13 mouse cellular contexts compared by ENCODE assay signal in the genomic region with DNA sequence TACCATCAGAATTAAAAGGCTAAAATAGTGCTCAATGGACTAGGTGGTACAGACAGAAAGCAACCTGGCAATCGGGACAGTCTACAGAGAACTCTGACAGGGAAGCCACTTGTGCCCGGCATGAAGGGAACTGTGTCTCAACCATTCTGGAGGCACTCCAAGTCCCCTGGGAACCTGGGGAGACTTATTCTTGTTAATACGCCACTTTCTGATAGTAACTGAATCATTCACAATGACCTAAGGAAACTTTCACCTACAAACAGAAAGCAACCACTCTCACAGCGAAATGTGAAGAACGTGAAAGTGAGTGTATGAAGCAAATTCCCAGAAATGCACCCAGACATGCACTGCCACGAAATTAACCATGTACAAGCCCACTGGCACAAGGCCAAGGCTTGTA.
A peak's percentile ranks its signal among the peaks of the same experiment; 100 is the strongest.
DNase-seq lines count a peak whose midpoint lies in the region.
"Had no signal": no experiment of that assay in that cellular context is flagged by ENCODE, and none has a peak within 500 bp of the region (broad histone marks: within the 10 kb centered on the region; RNA-seq: fewer than 3 reads in every experiment).

No protein-coding gene starts in this region.

- intact Hi-C loops in left cerebral cortex, postnatal 4 days (cut with DNase I) = no loop called here
- intact Hi-C loops in left cerebral cortex, postnatal 25 days (cut with DNase I) = no loop called here

- peak overlapping the region; percentile 19; the same call in 1 of the 2 replicates for H3K27ac ChIP-seq in brown adipose tissue, adult 24 weeks (replicated peaks; ENCODE audit: low read depth, low read length)
- H3K27ac ChIP-seq: lung, embryonic 15.5 days; midbrain, embryonic 12.5 days had no signal

- peaks cover 8% of the 10 kb centered on the region for H3K4me1 ChIP-seq in brown adipose tissue, adult 24 weeks (ENCODE audit: control insufficient read depth, insufficient read depth, insufficient read length, low read length)
- H3K4me1 ChIP-seq: lung, embryonic 15.5 days; midbrain, embryonic 12.5 days had no signal

- DNase-seq in adrenal gland, adult 2 months = peak; percentile 60
- no peak for DNase-seq in adrenal gland, postnatal 4 days (ENCODE audit: low spot score in 2 of 2)
- peak; percentile 13 for DNase-seq in left cerebral cortex, postnatal 4 days
- no peak for DNase-seq in left cerebral cortex, postnatal 25 days (ENCODE audit: low spot score in 2 of 2)
- peak; percentile 66 for DNase-seq in lung, postnatal 25 days (ENCODE audit: low spot score)
- DNase-seq in urinary bladder, postnatal 25 days (ENCODE audit: low spot score) = no peak
- DNase-seq in thymus, postnatal 10 days (ENCODE audit: low spot score in 2 of 2) = no peak
- DNase-seq: forebrain, postnatal 0 days; kidney, adult 9 months; right cerebral cortex, postnatal 4 days had no signal

- no peak overlapping the region for H3K4me3 ChIP-seq in brown adipose tissue, adult 24 weeks (ENCODE audit: insufficient read depth, low read depth, low read length)
- H3K4me3 ChIP-seq: lung, embryonic 15.5 days; midbrain, embryonic 12.5 days had no signal

Comparison
In these comparisons a context has a peak if more than half of its experiments do, and no peak if none do; other contexts are left out.
1. DNase-seq: peak in adrenal gland, adult 2 months (single experiment), left cerebral cortex, postnatal 4 days (single experiment) and lung, postnatal 25 days (single experiment); none in adrenal gland, postnatal 4 days (0 of 2), left cerebral cortex, postnatal 25 days (0 of 2), urinary bladder, postnatal 25 days (single experiment) and thymus, postnatal 10 days (0 of 2).